Mouse (Mus musculus) cerebral cortex, adult 2 months (tissue): ENCODE measurements around the gene Soat2.

Experiments used
- WGBS: fragments of 180-500 bp; shearing (Covaris S2); methylation state at CpG from one replicate; pipeline ENCODE4 v1.1.7; 2018; 5-methylcytosine and 5-hydroxymethylcytosine counted together

Soat2 gene

DNA sequence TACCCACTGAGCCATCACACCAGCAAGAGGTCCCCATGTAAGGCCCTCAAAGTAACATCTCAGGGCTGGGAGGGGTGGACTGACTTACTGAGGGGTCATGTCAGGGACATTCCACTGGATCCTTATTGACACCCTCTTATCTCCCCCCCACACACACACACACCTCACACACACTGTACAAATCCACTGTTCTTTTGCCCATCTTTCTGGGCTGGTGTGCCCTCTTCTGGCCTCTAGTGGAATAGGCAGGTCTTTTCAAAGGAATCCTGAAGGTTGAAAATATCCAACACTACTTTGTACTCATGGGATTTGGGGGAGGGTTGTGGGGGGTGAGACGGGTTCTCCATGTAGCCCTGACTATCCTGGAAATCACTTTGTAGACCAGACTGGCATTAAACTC lies 3.4 kb upstream of the Soat2 start:
- 3% methylated on average over 1 of the region's 1 CpGs for WGBS

DNA sequence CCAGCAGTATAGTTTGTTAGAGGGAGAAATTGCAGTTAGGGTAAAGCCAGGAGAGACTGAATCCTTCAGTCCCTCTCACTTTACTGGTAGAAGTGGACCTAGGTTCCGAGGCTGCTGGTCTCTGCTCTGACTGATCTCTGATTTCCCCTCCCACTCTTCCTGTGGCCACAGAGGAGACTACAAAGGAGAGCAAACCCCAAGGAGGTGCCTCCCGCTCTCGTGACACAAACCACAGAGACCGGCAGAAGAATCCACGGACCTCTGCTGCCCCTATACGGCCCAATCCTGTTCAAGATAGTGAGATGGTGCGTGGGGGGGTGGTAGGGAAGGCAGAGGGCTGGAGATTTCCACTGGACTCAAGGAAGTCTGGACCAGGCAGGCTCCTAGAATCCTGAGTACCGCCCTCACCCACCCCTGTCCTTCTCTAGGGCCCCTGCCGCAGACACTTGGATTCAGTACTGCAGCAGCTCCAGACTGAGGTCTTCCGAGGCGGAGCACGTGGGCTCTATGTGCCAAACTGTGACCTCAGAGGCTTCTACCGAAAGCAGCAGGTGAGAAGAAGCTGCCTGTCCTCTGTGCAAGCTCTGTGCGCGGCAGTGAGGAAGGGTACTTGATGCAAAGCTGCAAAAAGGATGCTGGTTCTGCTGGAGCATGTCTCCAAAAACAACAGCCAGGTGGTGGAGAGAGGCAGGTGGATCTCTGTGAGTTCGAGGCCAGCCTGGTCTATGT lies 2.5 kb upstream of the Soat2 start:
- WGBS, result 75% methylated on average over 16 of the region's 16 CpGs

DNA sequence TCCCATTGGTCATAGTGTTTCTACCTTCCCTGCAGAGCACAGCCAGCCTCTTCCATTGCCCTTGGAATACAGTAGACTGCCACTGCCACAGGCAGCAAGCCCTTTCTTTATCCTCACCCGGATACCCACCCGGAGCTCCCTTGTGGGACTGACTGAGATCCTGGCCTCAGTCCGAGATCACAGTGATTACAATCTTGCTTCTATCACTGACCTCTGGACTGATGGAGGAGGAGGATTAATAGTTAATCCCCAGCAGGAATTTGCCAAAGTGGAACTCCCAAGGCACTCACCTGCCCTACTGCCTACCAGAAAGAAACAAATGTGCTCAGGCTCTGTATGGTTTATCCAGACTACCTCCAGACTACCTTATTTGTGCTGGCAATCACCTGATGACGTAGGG lies 765 bp upstream of the Soat2 start:
- WGBS, result 88% methylated on average over 4 of the region's 4 CpGs

DNA sequence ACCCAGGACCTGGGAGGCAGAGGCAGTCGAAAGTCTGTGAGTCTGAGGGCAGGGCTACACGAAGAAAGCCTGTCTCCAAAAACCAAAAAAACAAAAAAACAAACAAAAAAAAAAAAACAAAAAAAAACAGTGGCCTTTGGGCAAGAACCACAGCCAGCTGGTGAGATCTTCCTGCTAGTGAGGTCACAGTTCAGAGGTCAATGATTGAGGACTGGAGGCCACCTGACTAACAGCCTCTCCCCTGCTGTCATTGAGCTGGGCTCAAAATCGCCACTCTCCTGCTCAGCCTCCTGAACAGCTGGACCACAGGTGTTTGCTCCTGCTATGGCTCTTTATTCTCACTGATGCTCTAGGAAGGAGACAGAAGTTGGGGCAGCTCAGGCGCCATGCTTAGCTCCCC lies 2.3 kb downstream of the Soat2 start:
- 70% methylated on average over 4 of the region's 4 CpGs for WGBS

DNA sequence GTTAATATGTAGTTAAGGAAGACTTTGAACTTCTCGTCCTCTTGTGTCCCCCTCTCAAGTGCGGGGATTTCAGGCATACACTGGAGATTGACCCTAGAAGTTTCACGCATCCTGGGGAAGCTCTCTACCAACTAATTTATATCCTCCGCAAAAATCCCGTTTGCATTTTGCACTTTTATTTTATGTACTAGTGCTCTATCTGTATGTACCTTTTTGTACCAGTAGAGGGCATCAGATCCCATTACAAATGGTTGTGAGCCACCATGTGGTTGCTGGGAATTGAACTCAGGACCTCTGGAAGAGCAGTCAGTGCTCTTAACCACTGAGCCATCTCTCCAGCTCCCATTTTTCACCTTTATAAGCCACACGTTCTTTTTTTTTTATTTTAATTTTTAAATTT lies 4.7 kb downstream of the Soat2 start:
- WGBS, result 97% methylated on average over 6 of the region's 6 CpGs

DNA sequence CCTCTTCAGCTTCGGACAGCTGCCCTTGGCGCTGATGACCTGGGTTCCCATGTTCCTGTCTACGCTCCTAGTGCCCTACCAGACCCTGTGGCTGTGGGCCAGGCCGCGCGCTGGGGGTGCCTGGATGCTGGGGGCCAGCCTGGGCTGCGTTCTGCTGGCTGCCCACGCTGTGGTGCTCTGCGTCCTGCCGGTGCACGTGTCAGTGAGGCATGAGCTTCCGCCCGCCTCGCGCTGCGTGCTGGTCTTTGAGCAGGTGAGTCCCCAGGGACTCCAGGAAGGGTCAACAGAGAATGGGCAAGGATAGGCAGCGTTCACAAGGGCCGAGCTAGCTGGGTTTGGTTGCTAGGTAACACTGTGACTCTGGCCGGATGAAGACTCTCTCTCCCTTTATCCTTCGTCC lies 6.5 kb downstream of the Soat2 start:
- WGBS, result 38% methylated on average over 20 of the region's 20 CpGs

DNA sequence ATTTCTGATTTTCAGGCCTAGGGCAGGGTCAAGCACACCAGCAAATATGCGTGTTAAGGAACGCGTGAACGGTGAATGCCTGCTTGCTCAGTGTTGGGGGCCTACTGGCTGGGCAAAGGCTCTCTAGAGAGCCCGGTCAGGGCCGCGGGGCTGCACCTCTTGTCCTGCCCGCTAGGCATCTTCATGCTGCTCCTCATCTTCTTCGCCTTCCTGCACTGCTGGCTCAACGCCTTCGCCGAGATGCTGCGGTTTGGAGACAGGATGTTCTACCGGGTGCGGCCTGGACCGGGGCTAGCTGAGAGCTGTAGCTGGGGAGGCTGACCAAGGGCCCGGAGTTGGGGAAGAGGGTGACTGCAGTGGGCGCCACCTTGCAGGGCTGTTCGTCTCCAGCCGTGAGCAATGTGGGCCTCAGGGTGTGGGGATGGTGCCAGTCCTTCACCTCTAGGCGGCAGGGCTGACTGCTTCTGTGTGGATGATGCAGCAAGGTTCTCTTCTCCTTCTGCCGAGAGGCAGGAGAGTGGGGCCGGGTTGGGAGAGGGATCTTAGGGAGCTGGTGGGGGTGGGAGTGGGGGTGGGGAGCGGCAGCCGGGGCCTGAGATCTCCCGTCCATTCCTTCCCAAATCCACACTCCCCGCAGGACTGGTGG lies 10.2 kb downstream of the Soat2 start:
- WGBS, result 80% methylated on average over 27 of the region's 27 CpGs

DNA sequence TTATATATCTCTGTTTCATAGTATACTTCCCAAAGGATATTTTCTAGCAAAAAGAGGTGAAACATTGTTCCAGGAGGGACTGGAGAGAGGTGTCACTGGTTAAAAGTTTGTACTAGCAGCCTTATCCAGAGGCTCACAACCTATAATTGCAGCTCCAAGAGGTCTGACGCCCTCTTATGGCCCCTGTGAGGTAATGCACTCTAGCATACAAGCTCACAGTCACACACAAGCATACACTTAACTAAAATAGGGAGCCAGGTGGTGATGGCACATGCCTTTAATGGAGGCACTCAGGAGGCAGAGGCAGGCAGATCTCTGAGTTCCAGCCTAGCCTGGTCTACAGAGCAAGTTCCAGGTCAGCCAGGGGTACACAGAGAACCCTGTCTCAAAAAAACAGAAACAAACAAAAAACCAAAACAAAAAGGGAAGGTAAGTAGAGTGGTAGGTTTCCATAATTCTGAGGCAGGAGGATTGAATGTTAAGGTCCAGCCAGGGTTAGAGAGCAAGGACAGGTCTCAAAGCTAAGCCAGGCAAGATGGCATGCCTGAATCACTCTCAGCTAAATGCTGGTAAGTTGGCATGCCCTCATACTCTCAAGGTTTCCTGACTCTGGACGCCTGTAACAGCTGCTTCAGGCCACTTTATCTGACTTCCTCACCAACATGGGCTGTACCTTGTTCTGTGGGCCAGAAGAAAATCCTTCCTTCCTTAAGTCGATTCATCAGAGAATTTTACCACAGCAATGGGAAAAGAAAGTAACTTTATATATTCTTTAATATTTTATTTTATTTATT lies 13.8 kb downstream of the Soat2 start:
- 55% methylated on average over 3 of the region's 3 CpGs for WGBS

DNA sequence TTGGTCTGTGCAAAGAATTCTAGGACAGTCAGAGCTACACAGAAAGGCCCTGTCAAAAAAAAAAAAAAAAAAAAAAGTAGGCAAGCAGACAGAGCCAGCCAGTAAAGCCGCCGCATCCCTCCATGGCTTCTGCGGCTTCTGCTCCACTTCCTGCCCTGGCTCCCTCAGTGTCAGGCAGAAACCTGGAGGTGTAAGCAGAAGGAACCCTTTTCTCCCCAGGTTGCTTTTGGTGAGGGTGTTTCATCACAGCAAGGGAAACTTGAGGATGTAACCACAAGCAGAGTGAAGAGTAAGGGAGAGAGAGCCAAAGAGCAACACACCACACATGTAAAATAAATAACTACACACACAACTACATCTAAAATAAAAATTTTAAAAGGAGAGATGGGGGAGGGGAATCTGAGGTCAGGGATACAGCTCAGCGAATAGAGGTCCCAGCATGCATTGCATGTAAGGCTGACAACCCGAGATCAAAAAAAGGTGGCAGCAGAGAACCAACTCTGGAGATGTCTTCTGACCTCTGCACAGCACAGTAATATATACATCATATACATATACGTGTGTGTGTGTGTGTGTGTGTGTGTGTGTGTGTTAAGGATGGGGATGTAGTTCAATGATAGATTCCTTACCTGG lies 15.3 kb downstream of the Soat2 start:
- WGBS, result 53% methylated on average over 6 of the region's 6 CpGs

DNA sequence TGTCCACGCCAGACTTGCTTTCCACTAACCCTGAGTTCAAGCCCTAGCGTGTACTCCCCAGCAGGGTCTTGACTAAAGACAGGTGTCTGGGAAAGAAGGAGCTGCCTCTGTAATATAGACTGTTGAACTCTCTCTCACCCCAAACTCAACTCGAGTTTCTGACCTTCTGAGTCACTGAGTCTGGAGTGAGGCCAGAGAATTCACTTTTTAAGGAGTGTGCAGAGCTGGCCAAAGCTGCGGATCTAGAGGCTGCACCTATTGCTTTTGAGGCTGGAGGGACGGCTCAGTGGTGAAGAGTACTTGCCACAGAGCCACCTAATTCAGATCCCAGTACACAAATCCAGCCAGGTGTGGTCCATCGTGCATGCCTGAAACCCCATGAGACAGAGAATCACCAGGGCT lies 17.3 kb downstream of the Soat2 start:
- whole genome bisulfite sequencing, result 72% methylated on average over 6 of the region's 6 CpGs

DNA sequence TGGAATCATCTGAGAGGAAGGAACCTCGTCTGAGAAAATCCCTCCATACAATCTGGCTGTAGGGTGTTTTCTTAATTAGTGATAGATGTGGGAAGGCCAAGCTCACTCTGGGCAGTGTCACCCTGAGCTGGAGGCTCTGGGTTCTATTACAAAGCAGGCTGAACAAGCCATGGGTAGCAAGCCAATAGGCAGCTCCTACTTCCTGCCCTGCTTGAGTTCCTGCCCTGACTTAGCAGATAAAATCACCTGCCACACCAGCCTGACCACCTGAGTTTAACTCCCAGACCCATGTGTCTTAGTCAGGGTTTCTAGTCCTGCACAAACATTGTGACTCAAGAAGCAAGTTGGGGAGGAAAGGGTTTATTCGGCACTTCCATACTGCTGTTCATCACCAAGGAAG lies 18.7 kb downstream of the Soat2 start:
- WGBS, result 66% methylated on average over 2 of the region's 2 CpGs

DNA sequence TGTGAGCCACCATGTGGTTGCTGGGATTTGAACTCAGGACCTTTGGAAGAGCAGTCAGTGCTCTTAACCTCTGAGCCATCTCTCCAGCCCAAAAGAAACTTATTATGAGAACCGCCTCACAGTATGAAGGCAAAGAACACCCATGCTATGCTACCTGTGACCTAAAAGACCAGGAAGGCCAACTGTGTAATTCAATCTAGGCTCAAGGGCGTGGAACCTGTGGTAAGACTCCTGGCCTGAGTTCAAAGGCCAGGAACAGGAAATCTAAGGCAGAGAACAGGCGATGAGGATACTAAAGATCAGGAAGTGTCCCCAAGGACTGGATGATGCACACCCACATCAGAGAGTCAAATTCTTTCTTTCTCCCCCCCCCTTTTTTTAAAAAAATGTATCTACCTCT lies 23.3 kb downstream of the Soat2 start:
- WGBS, result 87% methylated on average over 3 of the region's 3 CpGs

DNA sequence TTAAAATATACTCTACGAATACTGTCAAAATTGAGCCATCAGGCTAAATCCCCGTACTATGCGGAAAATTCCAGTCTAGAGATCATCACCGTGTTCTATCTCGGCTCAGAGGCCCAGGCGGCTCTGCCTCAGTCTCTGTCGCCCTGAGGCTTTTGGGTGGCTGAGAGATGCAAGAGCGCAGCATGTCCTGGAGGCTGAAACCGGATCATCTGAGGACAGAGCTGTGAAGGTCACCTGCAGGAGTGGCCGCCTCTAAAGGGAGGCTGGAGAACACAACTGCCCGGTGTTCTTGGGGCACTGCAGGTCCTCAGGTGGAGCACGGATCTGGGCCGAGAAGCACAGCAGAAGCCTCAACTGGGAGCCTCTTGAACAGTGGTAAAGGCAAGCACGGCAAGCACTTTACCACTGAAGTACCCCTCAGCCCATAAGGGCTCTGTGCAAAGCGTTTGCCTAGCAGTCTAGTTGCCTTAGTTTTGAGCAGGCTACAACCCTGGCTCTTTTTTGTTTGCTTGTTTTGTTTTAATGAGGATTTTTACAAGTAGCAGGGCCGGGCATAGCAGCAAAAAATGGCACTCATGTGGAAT lies 25.5 kb downstream of the Soat2 start:
- 95% methylated on average over 16 of the region's 16 CpGs for WGBS

DNA sequence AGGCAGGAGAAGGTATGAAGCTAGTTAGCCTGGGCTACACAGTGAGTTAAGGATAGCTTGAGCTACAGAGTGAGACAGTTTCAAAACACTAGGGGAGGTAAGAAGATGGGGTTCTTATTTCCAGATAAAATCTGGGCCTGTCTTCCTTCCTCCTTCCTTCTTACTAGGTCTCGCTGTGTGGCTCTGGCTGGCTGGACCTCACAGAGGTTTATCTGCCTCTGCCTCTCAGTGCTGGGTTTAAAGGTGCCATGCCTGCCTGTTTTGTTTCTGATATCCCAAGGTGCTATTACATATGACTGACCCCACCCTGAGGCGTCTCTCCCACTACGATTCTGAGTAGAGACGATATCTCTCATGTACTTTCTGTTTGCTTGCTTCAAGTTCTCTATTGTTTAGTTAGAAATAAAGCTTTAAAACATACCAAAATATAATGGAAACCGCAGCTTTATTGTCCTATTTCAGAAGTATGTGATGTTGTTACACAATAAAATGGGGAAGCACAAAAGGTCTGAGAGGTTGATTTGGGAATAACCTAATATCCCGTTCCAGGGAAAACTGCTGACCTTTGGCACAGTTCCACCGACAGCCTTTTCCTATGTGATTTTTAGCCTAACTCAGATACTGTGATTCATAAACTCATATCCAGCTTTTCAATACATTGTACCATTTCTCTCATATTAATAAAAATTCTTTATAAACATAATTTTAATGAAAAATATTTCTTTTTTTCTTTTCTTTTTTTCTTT lies 26.4 kb downstream of the Soat2 start:
- 88% methylated on average over 7 of the region's 7 CpGs for WGBS

DNA sequence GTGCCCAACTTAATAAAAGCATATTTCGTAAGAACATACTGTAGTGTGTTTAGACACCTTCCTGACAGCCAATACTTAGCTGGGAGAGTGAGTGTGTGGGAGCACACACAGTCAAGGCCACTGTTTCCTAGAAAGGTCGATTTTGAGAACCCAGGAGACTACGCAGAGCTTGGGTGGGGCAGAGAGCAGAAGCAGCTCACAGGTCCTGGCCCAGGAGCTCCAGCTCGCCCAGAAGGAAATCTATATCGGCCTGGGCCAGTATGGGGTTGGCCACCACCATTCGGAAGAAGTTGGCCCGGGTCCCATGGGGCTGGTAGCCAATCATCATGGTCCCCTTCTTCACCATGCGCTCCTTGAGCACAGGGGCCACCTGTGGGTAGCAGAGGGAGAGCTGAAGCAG lies 27.1 kb downstream of the Soat2 start:
- WGBS, result 88% methylated on average over 8 of the region's 8 CpGs

DNA sequence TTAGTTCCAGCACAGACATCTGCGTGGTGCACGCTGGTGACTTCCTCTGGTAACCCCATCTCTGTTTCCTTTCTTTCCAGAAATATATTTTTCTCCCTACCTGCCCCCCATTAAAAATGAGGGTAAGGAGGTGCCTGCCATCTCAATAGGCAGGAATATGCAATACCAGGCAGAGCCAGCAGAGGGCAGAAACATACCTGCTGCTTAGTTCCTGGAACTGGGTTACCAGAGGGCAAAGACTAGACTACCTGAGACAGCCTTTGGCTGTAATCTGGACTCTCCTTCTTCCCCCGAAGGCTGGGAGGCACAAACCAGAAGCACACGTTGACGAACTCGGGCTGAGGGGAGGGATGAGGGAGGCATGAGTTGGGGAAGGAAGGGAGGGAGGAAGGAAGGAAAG lies 28.0 kb downstream of the Soat2 start:
- WGBS, result 27% methylated on average over 6 of the region's 6 CpGs

DNA sequence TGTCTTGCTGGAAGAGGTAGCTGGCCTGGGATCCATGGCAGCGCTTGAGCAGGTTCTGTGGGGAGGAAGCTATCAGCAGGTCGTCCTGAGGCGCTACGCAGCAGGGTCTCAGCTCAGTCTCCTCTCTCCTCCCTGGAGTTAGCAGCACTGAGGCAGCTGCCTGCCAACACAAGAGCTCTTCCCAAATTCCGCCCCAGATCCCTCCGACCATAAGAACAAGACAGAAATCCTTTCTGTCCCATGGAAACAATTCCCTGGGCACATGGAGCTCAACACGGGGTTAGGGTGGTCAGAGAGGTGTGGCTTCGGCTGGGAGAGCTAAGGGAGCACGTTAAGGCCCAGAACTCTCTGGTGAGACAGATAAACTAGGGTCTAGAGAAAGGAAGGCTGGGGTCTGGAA lies 28.8 kb downstream of the Soat2 start:
- 91% methylated on average over 9 of the region's 9 CpGs for WGBS

DNA sequence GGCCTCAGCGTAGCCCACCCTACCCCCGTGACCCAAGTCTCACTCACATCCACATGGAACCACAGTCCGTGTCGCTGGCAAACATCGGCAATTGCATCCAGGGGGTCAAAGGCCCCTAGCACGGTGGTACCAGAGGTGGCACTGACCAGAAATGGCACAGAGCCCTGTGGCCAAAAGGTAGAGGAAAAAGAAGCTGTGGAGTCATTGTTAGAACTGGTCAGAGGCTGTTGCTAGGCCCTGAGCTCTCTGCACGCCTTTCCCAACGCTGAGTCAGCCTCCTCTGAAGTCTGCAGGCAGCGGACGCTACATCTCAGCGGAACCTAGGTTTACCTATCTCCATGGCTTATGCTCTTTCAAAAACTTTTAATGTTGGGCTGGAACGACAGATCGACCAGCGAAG lies 29.6 kb downstream of the Soat2 start:
- WGBS, result 95% methylated on average over 14 of the region's 14 CpGs

DNA sequence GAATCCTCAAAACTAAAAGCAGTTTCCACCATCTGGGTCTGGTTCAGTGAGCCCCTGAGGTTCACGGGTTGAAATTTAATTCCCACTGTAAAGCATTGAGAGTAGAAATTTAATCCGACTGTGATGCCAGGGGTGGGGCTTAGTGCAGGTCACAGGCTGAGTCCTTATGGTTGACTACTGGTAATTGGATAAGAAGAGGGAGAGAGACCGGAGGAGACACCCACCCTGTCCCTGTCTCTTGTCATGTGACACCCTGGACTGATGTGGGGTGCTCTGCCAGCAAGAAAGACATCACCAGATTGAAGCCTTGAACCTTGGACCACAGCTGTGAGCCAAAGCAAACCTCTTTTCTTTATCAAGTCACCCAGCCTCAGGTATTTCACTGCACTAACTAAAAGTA lies 32.8 kb downstream of the Soat2 start:
- 93% methylated on average over 3 of the region's 3 CpGs for WGBS

DNA sequence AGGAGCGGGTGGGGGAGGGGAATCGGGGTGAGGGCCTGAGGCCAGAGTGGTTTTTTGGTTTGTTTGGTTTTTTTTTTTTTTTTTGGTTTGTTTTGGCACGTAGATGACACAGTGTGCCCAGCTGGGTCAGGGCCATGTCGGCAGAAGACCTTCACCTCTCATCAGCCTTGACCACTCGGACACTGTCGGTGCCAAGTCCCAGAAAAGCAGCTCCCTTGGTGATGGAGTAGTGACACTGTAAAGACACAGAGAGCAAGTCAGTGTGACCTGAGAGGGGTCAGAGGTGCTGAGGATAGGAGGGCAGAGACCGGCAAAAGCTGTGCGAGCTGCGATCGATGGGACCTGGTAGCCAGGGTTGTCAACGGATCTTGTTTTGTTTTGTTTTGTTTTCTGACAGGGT lies 35.9 kb downstream of the Soat2 start:
- WGBS, result 92% methylated on average over 11 of the region's 11 CpGs

DNA sequence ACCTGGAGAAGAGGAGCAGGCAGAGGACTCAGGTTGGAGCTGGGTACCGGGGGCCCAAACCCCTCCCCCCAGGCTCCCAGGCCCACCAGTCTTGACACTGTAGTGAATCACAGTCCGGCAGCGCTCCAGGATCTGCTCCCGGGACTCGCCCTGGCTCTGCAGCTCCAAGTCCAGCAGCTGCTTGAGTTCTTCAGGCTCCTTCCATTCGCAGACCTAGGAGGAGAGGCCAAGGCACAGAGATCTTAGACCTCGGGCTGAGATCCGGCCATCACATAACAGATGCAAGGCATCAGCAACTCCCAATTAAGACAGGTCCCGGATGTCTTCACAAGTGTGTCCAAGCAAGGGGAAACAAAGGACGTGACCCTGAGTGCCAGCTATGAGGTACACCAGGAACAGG lies 37.8 kb downstream of the Soat2 start:
- WGBS, result 94% methylated on average over 10 of the region's 10 CpGs
